Mouse (Mus musculus): Measurements from ENCODE around the gene Olfr457. TPM values are rescaled to one million over a fixed set of nuclear protein-coding genes. Genes with fewer than 3 reads are reported as not detected.

Olfr457 gene
- polyA plus RNA-seq, 1 experiment: not detected

- Histone ChIP-seq H3K4me3 (ENCODE audit: control insufficient read depth, insufficient read depth, low read length) (no peak overlapping the region), H3K36me3 (ENCODE audit: control insufficient read depth, insufficient read depth, low read length) (no peaks in the 10 kb centered on the region), H3K4me1 (replicated peaks; ENCODE audit: control insufficient read depth, insufficient read depth, low read length) (no peaks in the 10 kb centered on the region), H3K27me3 (ENCODE audit: control insufficient read depth, insufficient read depth, low read length) (no peaks in the 10 kb centered on the region), H3K27ac (ENCODE audit: control insufficient read depth, insufficient read depth, low read length) (no peak overlapping the region)
- no peak for DNase-seq
- TF ChIP-seq POLR2A (IDR thresholded peaks at IDR 0.05; ENCODE audit: control insufficient read depth, extremely low read depth, insufficient read depth, low read length, poor library complexity): no peak
- no peak for TF ChIP-seq CTCF (IDR thresholded peaks at IDR 0.05; ENCODE audit: borderline replicate concordance, control insufficient read depth, extremely low read depth, insufficient read depth, low read length, poor library complexity)
- 28% methylated on average over 2 of the region's 2 CpGs for WGBS
Observed at GRCm38 (mm10) chr6:42433554-42433953, 42.6 kb downstream of the Olfr457 start.

- H3K27me3 ChIP-seq (ENCODE audit: control insufficient read depth, insufficient read depth, low read length): no peaks in the 10 kb centered on the region
- TF ChIP-seq POLR2A (IDR thresholded peaks at IDR 0.05; ENCODE audit: control insufficient read depth, extremely low read depth, insufficient read depth, low read length, poor library complexity) (no peak), CTCF (IDR thresholded peaks at IDR 0.05; ENCODE audit: borderline replicate concordance, control insufficient read depth, extremely low read depth, insufficient read depth, low read length, poor library complexity) (no peak)
- H3K4me1 ChIP-seq (replicated peaks; ENCODE audit: control insufficient read depth, insufficient read depth, low read length): no peaks in the 10 kb centered on the region
- no peak for DNase-seq
- no peaks in the 10 kb centered on the region for H3K36me3 ChIP-seq (ENCODE audit: control insufficient read depth, insufficient read depth, low read length)
- no peak overlapping the region for H3K27ac ChIP-seq (ENCODE audit: control insufficient read depth, insufficient read depth, low read length)
- no peak overlapping the region for H3K4me3 ChIP-seq (ENCODE audit: control insufficient read depth, insufficient read depth, low read length)
- 92% methylated on average over 4 of the region's 4 CpGs for WGBS
Observed at GRCm38 (mm10) chr6:42426337-42426736, 49.8 kb downstream of the Olfr457 start.

DNA sequence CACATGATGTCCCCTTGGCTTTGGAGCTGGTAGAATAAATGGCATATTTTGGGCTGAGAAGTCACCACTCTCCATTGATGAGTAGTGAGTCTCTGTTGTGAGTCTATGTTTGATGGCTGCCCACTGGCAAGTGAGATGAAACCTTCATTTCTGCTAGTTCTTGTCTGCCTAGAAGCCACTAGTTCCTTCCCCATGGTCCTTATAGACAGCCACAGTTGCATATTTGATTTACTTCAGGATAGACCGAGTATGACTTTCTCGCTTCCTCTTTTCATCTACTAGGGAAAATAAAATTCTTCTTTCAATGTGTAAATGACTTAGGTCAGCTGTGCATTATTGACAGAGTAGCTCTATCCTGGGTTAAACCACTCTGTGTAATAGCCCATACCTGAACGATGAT lies 51.7 kb downstream of the Olfr457 start:
- H3K27ac ChIP-seq (ENCODE audit: control insufficient read depth, insufficient read depth, low read length): no peak overlapping the region
- H3K4me1 ChIP-seq (replicated peaks; ENCODE audit: control insufficient read depth, insufficient read depth, low read length): no peaks in the 10 kb centered on the region
- no peaks in the 10 kb centered on the region for H3K27me3 ChIP-seq (ENCODE audit: control insufficient read depth, insufficient read depth, low read length)
- TF ChIP-seq POLR2A (IDR thresholded peaks at IDR 0.05; ENCODE audit: control insufficient read depth, extremely low read depth, insufficient read depth, low read length, poor library complexity): no peak
- no peak for DNase-seq
- no peak overlapping the region for H3K4me3 ChIP-seq (ENCODE audit: control insufficient read depth, insufficient read depth, low read length)
- WGBS: 71% methylated on average over 3 of the region's 3 CpGs
- H3K36me3 ChIP-seq (ENCODE audit: control insufficient read depth, insufficient read depth, low read length): no peaks in the 10 kb centered on the region

DNA sequence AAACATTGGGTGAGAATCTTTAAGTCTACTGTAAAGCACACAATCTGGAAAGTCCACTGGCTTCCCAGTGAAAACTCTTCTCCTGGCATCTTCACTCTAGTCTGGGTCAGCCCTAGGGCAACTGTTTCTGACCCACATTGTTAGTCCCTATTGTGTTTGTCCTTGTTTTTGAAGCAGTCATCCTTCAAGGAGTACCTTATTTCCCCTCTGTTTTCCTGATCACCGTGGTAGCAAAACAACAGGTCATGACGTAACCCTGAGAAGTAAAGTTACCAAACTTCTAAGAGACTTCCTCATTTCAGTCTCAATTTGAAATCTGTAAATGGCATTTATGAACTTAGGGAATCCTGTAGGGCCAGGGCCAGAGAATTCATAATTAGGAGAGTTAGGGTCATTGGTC lies 54.7 kb downstream of the Olfr457 start:
- WGBS: 46% methylated on average over 2 of the region's 2 CpGs
- DNase-seq: no peak
- Histone ChIP-seq H3K4me3 (ENCODE audit: control insufficient read depth, insufficient read depth, low read length) (no peak overlapping the region), H3K27ac (ENCODE audit: control insufficient read depth, insufficient read depth, low read length) (no peak overlapping the region), H3K4me1 (replicated peaks; ENCODE audit: control insufficient read depth, insufficient read depth, low read length) (no peaks in the 10 kb centered on the region), H3K36me3 (ENCODE audit: control insufficient read depth, insufficient read depth, low read length) (no peaks in the 10 kb centered on the region), H3K27me3 (ENCODE audit: control insufficient read depth, insufficient read depth, low read length) (no peaks in the 10 kb centered on the region)
- TF ChIP-seq POLR2A (IDR thresholded peaks at IDR 0.05; ENCODE audit: control insufficient read depth, extremely low read depth, insufficient read depth, low read length, poor library complexity): no peak
- TF ChIP-seq CTCF (IDR thresholded peaks at IDR 0.05; ENCODE audit: borderline replicate concordance, control insufficient read depth, extremely low read depth, insufficient read depth, low read length, poor library complexity): no peak

- no peaks in the 10 kb centered on the region for H3K4me1 ChIP-seq (replicated peaks; ENCODE audit: control insufficient read depth, insufficient read depth, low read length)
- H3K27me3 ChIP-seq (ENCODE audit: control insufficient read depth, insufficient read depth, low read length): no peaks in the 10 kb centered on the region
- no peak overlapping the region for H3K27ac ChIP-seq (ENCODE audit: control insufficient read depth, insufficient read depth, low read length)
- H3K4me3 ChIP-seq (ENCODE audit: control insufficient read depth, insufficient read depth, low read length): no peak overlapping the region
- TF ChIP-seq POLR2A (IDR thresholded peaks at IDR 0.05; ENCODE audit: control insufficient read depth, extremely low read depth, insufficient read depth, low read length, poor library complexity): no peak
- TF ChIP-seq CTCF (IDR thresholded peaks at IDR 0.05; ENCODE audit: borderline replicate concordance, control insufficient read depth, extremely low read depth, insufficient read depth, low read length, poor library complexity): no peak
- DNase-seq: no peak
- no peaks in the 10 kb centered on the region for H3K36me3 ChIP-seq (ENCODE audit: control insufficient read depth, insufficient read depth, low read length)
- WGBS: 94% methylated on average over 2 of the region's 2 CpGs
Observed at GRCm38 (mm10) chr6:42419443-42419842, 56.7 kb downstream of the Olfr457 start.

Other genes with a start within 250 kb of the Olfr457 start
- gene Gstk1, start 230.4 kb downstream of the Olfr457 start, polyA plus RNA-seq (2012; rRNA removed): 9.7 and 11.7 TPM in 2 replicates
- 0.59 TPM in 1 of 2 replicates, not detected in the other for gene Tmem139, start 214.4 kb downstream of the Olfr457 start, polyA plus RNA-seq (2012; rRNA removed)
- gene Casp2, start 211.3 kb downstream of the Olfr457 start, polyA plus RNA-seq (2012; rRNA removed): 116 and 123 TPM in 2 replicates
- 0.66 and 1.00 TPM in 2 replicates for gene Clcn1, start 189.7 kb downstream of the Olfr457 start, polyA plus RNA-seq (2012; rRNA removed)
- 0.17 and 0.24 TPM in 2 replicates for gene Fam131b, start 151.7 kb downstream of the Olfr457 start, polyA plus RNA-seq (2012; rRNA removed)
- gene Zyx, start 126.7 kb downstream of the Olfr457 start, polyA plus RNA-seq (2012; rRNA removed): 209 and 222 TPM in 2 replicates
- 3.6 and 4.7 TPM in 2 replicates for gene Epha1, start 103.1 kb downstream of the Olfr457 start, polyA plus RNA-seq (2012; rRNA removed)
- 0.26 and 0.55 TPM in 2 replicates for gene Tas2r143, start 76.1 kb downstream of the Olfr457 start, polyA plus RNA-seq (2012; rRNA removed)
- gene Tas2r135, start 70.9 kb downstream of the Olfr457 start, polyA plus RNA-seq (2012; rRNA removed): 0.15 TPM in 1 of 2 replicates, not detected in the other
- not detected in 2 replicates for gene Tas2r126, start 41.8 kb downstream of the Olfr457 start, polyA plus RNA-seq (2012; rRNA removed)
- gene Olfr458, start 11.1 kb downstream of the Olfr457 start, polyA plus RNA-seq (2012; rRNA removed): not detected in 2 replicates
- not detected in 2 replicates for gene Olfr456, start 10.9 kb upstream of the Olfr457 start, polyA plus RNA-seq (2012; rRNA removed)
- gene Olfr455, start 71.3 kb upstream of the Olfr457 start, polyA plus RNA-seq (2012; rRNA removed): not detected in 2 replicates
- gene Tcaf3, start 121.4 kb upstream of the Olfr457 start, polyA plus RNA-seq (2012; rRNA removed): not detected in 2 replicates
- gene Tcaf2, start 168.9 kb upstream of the Olfr457 start, polyA plus RNA-seq (2012; rRNA removed): 7.0 and 7.9 TPM in 2 replicates
- gene Tcaf1, start 233.8 kb upstream of the Olfr457 start, polyA plus RNA-seq (2012; rRNA removed): 1.9 and 2.5 TPM in 2 replicates